Mouse (Mus musculus) cerebellum, adult 2 months (tissue): Measurements from ENCODE around the gene Hs2st1.

Experiments used
- CTCF ChIP-seq: fragments of 200-500 bp; IDR thresholded peaks from 2 replicates; pipeline ENCODE4 v1.5.1; 2011; ENCODE audit warnings: low read depth, mild to moderate bottlenecking, control low read depth, low read length, moderate library complexity, borderline replicate concordance; ENCODE audit not compliant: insufficient read depth
- POLR2A ChIP-seq: fragments of 200-500 bp; IDR thresholded peaks from 2 replicates; pipeline ENCODE4 v1.6.1; 2011; ENCODE audit warnings: low read length, control low read depth, borderline replicate concordance; ENCODE audit not compliant: insufficient read depth

DNA sequence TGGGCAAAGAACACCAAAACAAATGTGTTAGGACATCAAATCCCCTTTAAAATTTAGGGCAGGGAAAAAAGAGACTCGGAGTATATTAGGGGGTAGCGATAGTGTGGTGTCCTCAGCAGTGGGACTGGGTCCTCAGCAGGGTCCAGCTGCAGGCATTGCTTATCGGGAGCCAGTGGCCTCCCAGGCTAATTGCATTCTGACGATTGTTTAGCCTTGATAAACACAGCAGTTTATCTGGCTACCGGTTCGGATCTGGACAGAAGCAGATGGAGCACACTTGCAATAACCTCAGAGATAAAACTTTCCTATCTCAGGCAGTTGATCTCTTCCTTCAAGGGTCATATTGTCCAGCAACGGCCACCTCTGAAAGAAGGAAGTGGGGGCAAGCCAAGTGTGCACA lies 169.1 kb downstream of the Hs2st1 start:
- TF ChIP-seq CTCF, result no peak
- no peak for TF ChIP-seq POLR2A
